Mouse (Mus musculus) heart, embryonic 12.5 days (tissue): ENCODE data around the gene Snd1. TPM values are rescaled to one million over a fixed set of nuclear protein-coding genes. Genes with fewer than 3 reads are reported as not detected.

ENCODE experiments used
- ATAC-seq: fragments of 200-750 bp; cut with Nextera tagmentation; 2 replicates; pipeline ENCODE4 v1.8.0; 2017; ENCODE audit warnings: moderate TSS enrichment, moderate library complexity; ENCODE audit not compliant: insufficient number of reproducible peaks, low FRiP score
- H3K27ac ChIP-seq: fragments of 300-500 bp; sonication (generic); 2 replicates; pipeline ENCODE4 v1.5.1; 2016; ENCODE audit warnings: mild to moderate bottlenecking, moderate library complexity; ENCODE audit not compliant: poor library complexity, severe bottlenecking
- H3K27me3 ChIP-seq: fragments of 300-500 bp; sonication (generic); replicated peaks from 2 replicates; pipeline ENCODE4 v1.6.1; 2016; ENCODE audit warnings: mild to moderate bottlenecking, moderate library complexity
- H3K36me3 ChIP-seq: fragments of 300-500 bp; sonication (generic); 2 replicates; pipeline ENCODE4 v1.6.1; 2016; ENCODE audit warnings: mild to moderate bottlenecking, moderate library complexity
- H3K4me1 ChIP-seq: fragments of 300-500 bp; sonication (generic); replicated peaks from 2 replicates; pipeline ENCODE4 v1.6.1; 2016; ENCODE audit warnings: mild to moderate bottlenecking
- H3K4me2 ChIP-seq: fragments of 300-500 bp; sonication (generic); 2 replicates; pipeline ENCODE4 v1.6.1; 2016; ENCODE audit warnings: mild to moderate bottlenecking, moderate library complexity
- H3K4me3 ChIP-seq: fragments of 300-500 bp; sonication (generic); 2 replicates; pipeline ENCODE4 v1.5.1; 2016; ENCODE audit warnings: mild to moderate bottlenecking
- H3K9ac ChIP-seq: fragments of 300-500 bp; sonication (generic); 2 replicates; pipeline ENCODE4 v1.6.1; 2016; ENCODE audit warnings: mild to moderate bottlenecking, moderate library complexity
- H3K9me3 ChIP-seq: fragments of 300-500 bp; sonication (generic); replicated peaks from 2 replicates; pipeline ENCODE4 v1.6.1; 2016; ENCODE audit warnings: mild to moderate bottlenecking, moderate library complexity
- WGBS: fragments of 180-500 bp; shearing (Covaris S2); methylation state at CpG from one replicate; pipeline ENCODE4 v1.1.7; 2016; 5-methylcytosine and 5-hydroxymethylcytosine counted together
- polyA plus RNA-seq: library from polyadenylated mRNA; unstranded; fragments of >200 nt; fragmentation: Nextera tagmentation; extraction: Ambion mirVana; gene quantifications from 2 replicates; pipeline ENCODE4 v1.2.1, GENCODE M21; 2016

Gene Snd1
- polyA plus RNA-seq, 1 experiment from 2014 or later, result 95.2 TPM

DNA sequence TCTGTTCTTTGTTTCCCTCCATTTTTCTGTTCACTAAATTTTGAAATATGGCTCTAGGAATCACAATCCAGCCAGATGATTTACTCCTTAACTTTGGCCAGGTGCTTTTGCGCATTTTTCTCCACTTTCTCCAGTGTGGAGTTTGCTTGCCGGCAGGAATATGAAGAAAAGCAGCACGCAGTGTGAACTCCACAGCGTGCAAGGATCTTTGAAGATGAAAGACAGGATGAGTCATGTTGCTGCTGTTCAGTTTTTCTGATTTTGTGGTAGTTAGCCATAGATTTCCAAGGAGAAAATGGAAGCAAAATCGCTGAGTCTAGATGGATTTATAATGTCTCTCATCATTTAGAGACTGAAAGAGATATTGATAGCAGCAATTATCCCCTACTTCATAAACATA lies 165.1 kb downstream of the Snd1 start:
- H3K27me3 ChIP-seq, result no peaks in the 10 kb centered on the region
- no peak overlapping the region for H3K9ac ChIP-seq
- no peak for ATAC-seq
- H3K36me3 ChIP-seq, result no peaks in the 10 kb centered on the region
- H3K9me3 ChIP-seq, result no peaks in the 10 kb centered on the region
- no peak overlapping the region for H3K27ac ChIP-seq
- no peak overlapping the region for H3K4me3 ChIP-seq
- no peak overlapping the region for H3K4me2 ChIP-seq
- 87% methylated on average over 5 of the region's 5 CpGs for WGBS
- H3K4me1 ChIP-seq, result peaks cover 22% of the 10 kb centered on the region

DNA sequence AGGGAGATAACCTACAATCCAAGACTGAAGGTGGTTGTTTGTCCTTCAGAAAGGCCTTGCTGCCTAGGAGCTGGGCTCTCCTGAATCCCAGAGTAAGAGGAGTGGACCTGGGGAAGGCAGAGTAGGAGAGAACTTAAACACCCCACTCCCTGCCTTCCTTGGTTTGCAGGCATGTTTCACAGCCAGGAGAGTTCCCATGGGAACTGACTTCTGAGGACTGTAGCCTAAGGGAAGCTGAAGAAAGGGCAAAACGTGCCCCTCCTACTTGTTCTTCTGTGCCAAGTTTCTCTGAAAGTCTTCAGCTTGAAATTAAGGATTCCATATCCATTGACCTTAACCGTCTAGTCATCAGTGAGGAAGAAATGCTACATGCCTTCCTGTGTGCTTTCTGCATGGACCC lies 168.0 kb downstream of the Snd1 start:
- H3K27me3 ChIP-seq, result no peaks in the 10 kb centered on the region
- H3K4me3 ChIP-seq, result no peak overlapping the region
- WGBS, result 66% methylated on average over 2 of the region's 2 CpGs
- no peaks in the 10 kb centered on the region for H3K9me3 ChIP-seq
- H3K36me3 ChIP-seq, result no peaks in the 10 kb centered on the region
- ATAC-seq, result no peak
- H3K4me1 ChIP-seq, result 0 out of 2 replicates have a peak, but pooled peaks cover 2% of the 10 kb centered on the region
- no peak overlapping the region for H3K27ac ChIP-seq
- H3K9ac ChIP-seq, result no peak overlapping the region
- no peak overlapping the region for H3K4me2 ChIP-seq

DNA sequence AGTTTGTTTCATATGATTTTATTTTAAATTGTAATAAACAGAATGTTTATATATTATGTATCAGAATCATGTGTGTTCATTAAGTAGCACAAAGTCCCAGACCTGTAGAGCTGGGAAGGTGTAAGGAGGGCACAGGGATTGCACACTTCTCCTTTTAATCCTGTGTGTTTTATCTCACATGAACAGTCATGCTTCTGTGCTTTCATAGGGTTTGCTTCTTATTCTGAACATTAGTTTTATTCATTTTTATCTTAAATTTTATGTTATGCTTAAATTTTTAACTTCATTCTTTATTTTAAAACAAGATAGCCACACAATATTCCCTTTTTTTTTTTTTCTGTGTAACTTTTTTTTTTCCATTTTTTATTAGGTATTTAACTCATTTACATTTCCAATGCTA lies 170.3 kb downstream of the Snd1 start:
- 0 out of 2 replicates have a peak, but pooled peaks cover 2% of the 10 kb centered on the region for H3K4me1 ChIP-seq
- no peak overlapping the region for H3K27ac ChIP-seq
- no peaks in the 10 kb centered on the region for H3K27me3 ChIP-seq
- H3K9ac ChIP-seq, result no peak overlapping the region
- H3K9me3 ChIP-seq, result no peaks in the 10 kb centered on the region
- ATAC-seq, result no peak
- no peaks in the 10 kb centered on the region for H3K36me3 ChIP-seq
- no peak overlapping the region for H3K4me2 ChIP-seq
- no peak overlapping the region for H3K4me3 ChIP-seq

DNA sequence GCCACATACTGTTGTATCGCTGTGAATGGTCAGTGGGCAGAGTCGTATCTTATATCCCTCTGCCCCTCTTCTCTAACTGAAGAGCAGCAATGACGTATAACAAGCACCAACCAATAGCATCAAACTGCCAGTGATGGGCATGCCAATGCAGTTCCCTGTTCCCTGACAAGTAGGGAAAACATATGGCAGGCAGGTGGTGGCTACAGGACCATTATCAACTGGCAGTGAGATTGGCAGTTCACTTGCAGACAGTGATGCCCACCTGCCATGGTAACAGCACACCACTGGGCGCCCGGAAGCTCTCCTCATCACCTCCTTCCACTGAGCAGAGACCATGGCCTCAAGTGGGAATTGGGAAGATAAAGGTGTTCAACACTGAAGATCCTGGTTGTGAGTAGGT lies 181.6 kb downstream of the Snd1 start:
- no peak overlapping the region for H3K4me2 ChIP-seq
- H3K4me3 ChIP-seq, result no peak overlapping the region
- no peaks in the 10 kb centered on the region for H3K27me3 ChIP-seq
- 90% methylated on average over 5 of the region's 5 CpGs for WGBS
- no peaks in the 10 kb centered on the region for H3K4me1 ChIP-seq
- H3K9ac ChIP-seq, result no peak overlapping the region
- H3K27ac ChIP-seq, result no peak overlapping the region
- no peak for ATAC-seq
- peaks cover 1% of the 10 kb centered on the region for H3K36me3 ChIP-seq
- no peaks in the 10 kb centered on the region for H3K9me3 ChIP-seq

DNA sequence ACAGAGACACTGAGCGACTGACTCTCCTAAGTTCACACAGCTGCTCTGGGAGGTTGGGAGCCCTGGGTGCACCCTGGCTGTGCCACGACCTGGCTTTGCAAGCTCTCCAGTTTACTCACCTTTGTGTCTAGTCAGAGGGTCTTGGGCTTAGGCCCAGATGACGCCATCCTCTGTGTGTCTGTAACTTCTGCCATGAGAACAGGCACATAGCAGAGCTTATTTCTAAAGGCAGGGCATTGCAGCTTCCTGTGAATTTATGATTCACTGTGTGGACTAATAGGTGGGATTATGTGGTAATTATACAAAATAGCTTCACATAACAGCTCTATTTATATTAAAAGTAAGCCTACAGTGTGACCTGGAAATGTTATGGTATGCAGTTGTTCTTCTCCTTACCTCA lies 188.1 kb downstream of the Snd1 start:
- Histone ChIP-seq H3K27me3 (no peaks in the 10 kb centered on the region), H3K4me1 (no peaks in the 10 kb centered on the region), H3K27ac (no peak overlapping the region), H3K36me3 (peaks cover 3% of the 10 kb centered on the region), H3K9ac (no peak overlapping the region), H3K4me3 (no peak overlapping the region), H3K4me2 (no peak overlapping the region), H3K9me3 (no peaks in the 10 kb centered on the region)
- 85% methylated on average over 3 of the region's 3 CpGs for WGBS
- ATAC-seq, result no peak

DNA sequence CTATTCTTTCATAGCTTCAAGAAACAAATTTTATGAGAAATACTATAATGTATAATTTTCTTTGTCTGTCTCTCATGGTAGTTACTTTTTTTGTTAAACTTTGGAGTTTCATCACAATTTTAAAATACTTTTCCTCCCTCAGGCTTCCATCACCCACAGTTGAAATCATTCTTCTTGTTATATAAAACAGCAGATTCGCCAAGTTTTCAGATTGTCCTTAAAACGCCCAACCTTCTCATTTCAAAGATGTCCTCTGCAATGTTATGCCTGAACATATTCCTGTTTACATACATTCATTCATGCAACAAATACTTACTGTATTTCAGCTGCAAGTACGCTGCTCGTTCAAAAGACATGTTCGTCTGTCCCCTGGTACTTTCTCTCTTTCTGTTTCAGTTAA lies 188.7 kb downstream of the Snd1 start:
- ATAC-seq, result no peak
- Histone ChIP-seq H3K27ac (no peak overlapping the region), H3K4me2 (no peak overlapping the region), H3K9me3 (no peaks in the 10 kb centered on the region), H3K36me3 (peaks cover 6% of the 10 kb centered on the region), H3K4me3 (no peak overlapping the region), H3K27me3 (no peaks in the 10 kb centered on the region), H3K4me1 (no peaks in the 10 kb centered on the region), H3K9ac (no peak overlapping the region)
- WGBS, result 89% methylated on average over 5 of the region's 5 CpGs

DNA sequence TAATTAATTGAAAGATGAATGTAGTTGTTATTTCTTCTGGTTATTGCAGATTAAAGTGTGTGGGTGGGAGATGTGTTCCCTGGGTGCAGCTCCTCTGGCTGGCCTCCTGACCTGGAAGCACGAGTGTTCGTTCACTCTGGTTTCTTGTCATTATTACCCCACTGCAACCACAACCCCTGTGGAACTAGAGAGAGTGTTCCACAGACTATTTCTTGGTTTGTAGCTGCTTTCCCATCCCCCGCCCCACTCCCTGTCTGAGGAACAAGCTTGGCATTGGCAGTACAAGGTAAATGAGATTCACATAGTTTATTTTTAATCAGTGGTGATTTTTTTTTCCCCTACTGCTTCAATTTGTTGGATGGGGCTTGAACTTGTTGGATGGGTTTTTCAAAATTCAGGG lies 189.8 kb downstream of the Snd1 start:
- 85% methylated on average over 3 of the region's 3 CpGs for WGBS
- Histone ChIP-seq H3K9ac (no peak overlapping the region), H3K4me2 (no peak overlapping the region), H3K9me3 (no peaks in the 10 kb centered on the region), H3K4me1 (no peaks in the 10 kb centered on the region), H3K27ac (no peak overlapping the region), H3K36me3 (peaks cover 12% of the 10 kb centered on the region), H3K4me3 (no peak overlapping the region), H3K27me3 (no peaks in the 10 kb centered on the region)
- ATAC-seq, result no peak

DNA sequence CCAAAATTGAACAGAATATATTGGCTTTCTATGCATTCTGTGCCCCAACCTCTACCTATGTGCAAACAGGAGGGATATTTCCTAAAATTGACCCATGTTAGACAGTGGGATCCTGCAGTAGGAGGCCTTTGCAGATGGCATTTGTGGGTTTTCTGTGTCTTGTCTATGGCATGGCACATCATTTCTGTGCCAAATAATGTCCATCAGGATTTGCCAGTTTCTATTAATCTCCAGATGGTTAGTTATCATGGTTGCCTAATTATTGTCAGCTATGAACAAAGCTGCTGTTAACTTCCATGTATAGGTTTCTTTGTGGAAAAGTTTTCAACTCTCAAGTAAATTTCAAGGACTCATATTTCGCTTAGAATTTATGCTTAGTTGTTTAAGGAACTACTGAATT lies 192.6 kb downstream of the Snd1 start:
- Histone ChIP-seq H3K9me3 (no peaks in the 10 kb centered on the region), H3K4me3 (no peak overlapping the region), H3K27me3 (no peaks in the 10 kb centered on the region), H3K27ac (no peak overlapping the region), H3K4me2 (no peak overlapping the region), H3K36me3 (peaks cover 9% of the 10 kb centered on the region; the same call in 1 of the 2 replicates), H3K9ac (no peak overlapping the region), H3K4me1 (no peaks in the 10 kb centered on the region)
- 96% methylated on average over 1 of the region's 1 CpGs for WGBS
- ATAC-seq, result no peak

DNA sequence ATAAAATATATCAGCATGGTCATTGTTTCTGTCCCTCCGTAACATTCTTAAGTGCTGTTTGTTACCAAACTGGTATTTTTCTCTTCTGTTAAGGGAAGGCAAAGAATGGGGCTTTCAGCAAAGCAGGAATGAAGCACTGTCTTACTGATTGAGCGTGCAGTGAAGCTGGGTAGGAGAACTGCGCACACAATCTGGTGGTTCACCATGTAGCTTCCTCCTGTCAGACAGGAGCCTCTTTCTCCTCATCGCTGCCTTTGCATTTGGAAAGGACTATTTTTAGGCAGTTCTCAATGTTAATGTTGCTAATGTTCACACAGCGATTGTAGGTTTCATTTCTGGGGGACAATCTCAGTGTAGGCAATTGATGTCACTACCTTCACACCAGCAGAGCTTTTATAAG lies 194.3 kb downstream of the Snd1 start:
- no peaks in the 10 kb centered on the region for H3K27me3 ChIP-seq
- no peak for ATAC-seq
- WGBS, result 88% methylated on average over 5 of the region's 5 CpGs
- no peak overlapping the region for H3K27ac ChIP-seq
- no peak overlapping the region for H3K9ac ChIP-seq
- no peak overlapping the region for H3K4me2 ChIP-seq
- H3K9me3 ChIP-seq, result no peaks in the 10 kb centered on the region
- no peaks in the 10 kb centered on the region for H3K4me1 ChIP-seq
- no peak overlapping the region for H3K4me3 ChIP-seq
- H3K36me3 ChIP-seq, result peaks cover 9% of the 10 kb centered on the region; the same call in 1 of the 2 replicates

DNA sequence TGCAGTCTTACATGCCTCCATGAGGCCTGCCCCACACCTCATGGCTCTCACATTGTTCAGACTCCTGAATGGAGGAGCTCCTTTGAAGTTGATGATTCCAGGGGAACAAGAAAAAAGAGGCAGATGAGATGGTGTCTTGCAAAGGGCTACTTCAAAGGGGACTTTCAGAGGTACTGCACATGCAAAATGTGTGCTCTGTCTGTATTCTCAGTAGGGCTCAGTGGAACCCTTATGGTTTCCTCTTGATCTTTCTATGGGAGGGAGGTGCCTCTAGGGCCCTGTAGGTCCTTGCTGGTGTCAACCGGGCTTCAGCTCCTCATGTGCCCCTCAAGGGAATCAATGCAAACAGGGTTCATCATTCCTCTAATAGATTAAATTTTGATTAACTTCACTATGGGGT lies 197.4 kb downstream of the Snd1 start:
- no peak overlapping the region for H3K4me3 ChIP-seq
- no peaks in the 10 kb centered on the region for H3K9me3 ChIP-seq
- peaks cover 9% of the 10 kb centered on the region; the same call in 1 of the 2 replicates for H3K36me3 ChIP-seq
- H3K4me1 ChIP-seq, result no peaks in the 10 kb centered on the region
- ATAC-seq, result no peak
- H3K27ac ChIP-seq, result no peak overlapping the region
- no peak overlapping the region for H3K4me2 ChIP-seq
- 93% methylated on average over 1 of the region's 1 CpGs for WGBS
- no peaks in the 10 kb centered on the region for H3K27me3 ChIP-seq
- no peak overlapping the region for H3K9ac ChIP-seq

DNA sequence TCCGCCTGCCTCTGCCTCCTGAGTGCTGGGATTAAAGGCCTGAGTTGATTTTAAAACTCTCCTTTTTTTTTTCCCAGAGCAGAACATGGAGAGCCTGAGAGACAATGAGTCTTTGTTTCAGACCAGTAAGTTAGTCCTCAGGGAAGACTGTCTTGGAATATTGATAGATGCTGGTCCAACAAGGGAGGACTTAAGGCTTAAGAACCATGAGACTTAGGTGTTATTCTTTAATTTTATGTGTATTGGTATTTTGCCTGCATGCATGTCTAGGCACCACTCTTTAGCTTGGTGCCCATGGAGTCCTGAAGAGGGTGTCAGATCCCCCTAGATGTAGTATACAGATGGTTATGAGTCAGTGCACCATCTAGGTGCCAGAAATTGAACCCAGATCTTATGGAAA lies 199.7 kb downstream of the Snd1 start:
- Histone ChIP-seq H3K4me2 (no peak overlapping the region), H3K4me1 (peaks cover 9% of the 10 kb centered on the region), H3K27me3 (no peaks in the 10 kb centered on the region), H3K4me3 (no peak overlapping the region), H3K9ac (no peak overlapping the region), H3K27ac (no peak overlapping the region), H3K36me3 (no peaks in the 10 kb centered on the region), H3K9me3 (no peaks in the 10 kb centered on the region)
- ATAC-seq, result no peak
- 97% methylated on average over 1 of the region's 1 CpGs for WGBS

DNA sequence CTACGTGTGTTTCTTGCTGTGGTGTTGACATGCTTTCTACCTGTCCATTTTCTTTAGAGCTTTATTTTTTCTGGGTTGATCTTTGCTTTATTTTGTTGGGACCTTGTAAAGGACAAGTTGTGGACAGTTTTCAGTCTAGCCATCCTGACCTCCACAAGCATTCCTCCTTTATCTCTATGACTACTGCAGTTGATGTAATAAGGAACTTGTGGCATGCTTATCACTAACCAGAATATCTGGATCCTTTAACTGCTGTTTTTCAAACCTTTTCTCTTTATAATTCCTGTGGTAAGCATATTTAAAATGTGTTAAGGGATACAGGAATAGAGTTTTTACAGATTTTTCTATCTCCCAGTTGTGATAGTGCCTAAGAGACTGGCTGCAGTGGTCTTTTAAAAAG lies 204.0 kb downstream of the Snd1 start:
- no peaks in the 10 kb centered on the region for H3K9me3 ChIP-seq
- no peak overlapping the region for H3K4me2 ChIP-seq
- no peaks in the 10 kb centered on the region for H3K36me3 ChIP-seq
- H3K4me3 ChIP-seq, result no peak overlapping the region
- no peak for ATAC-seq
- 43% methylated on average over 1 of the region's 1 CpGs for WGBS
- no peak overlapping the region for H3K9ac ChIP-seq
- H3K4me1 ChIP-seq, result peaks cover 33% of the 10 kb centered on the region
- no peaks in the 10 kb centered on the region for H3K27me3 ChIP-seq
- H3K27ac ChIP-seq, result no peak overlapping the region; the same call in 1 of the 2 replicates
